Mouse (Mus musculus): ENCODE results near the gene Sergef.
A peak's percentile ranks its signal among the peaks of the same experiment; 100 is the strongest.

Gene Sergef

DNA sequence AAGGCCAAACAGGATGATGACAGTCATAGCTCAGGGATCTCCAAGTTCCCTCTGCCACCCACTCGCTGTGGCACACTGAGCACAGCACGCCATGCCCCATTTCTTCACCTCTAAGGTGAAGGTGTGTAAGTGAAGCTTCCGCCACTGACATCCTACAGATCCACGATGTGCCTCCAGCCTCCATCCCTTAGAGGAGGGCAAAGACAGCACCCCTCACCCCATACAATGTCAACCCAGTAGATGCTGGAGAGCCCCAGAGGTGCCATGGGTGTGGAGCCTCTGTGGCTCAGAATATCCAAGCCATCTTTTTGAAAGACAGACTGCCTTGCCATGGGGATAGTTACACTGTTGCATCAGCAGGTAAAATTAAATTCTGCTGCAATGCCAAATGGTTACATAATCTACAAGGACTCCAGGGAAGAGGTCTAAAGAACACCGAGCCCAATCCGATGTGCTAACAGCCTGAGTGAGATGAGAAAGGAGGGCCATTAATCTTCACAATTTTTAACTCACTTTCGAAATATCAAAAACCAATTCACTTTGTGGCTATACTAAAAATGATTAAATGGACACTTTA is 23.1 kb downstream of the Sergef start:
- no peak for DNase-seq (ENCODE audit: low spot score in 2 of 2)

DNA sequence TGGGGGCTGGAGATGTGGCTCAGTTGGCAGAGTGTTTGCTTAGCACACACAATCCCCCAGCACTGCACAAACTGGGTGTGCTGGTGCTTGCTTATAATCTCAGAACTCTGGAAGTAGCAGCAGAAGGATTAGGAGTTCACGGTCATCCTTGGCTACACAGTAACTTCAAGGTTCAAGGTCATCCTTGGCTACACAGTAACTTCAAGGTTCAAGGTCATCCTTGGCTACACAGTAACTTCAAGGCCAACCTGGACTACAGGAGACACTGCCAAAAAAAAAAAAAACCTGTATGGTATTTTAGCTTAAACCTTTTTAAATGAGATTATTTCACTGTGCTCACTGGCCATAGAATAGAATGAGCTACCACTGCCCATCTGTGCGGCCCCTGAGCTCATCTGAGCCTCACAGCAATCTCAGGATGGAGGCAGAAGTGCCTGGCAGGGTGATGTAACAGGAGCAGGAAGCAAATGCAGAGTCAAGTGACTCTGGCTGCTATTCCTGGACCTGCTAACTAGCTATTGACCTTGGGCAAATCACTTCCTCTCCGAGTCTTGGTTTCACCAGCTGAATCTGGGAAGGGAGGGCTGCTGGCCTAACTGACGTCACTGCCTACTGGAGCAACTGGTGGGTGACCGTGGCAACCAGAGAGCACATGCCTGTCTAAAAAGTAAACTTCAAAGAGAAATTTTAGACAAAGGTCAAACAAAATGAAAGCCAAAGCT is 24.2 kb downstream of the Sergef start:
- DNase-seq (ENCODE audit: low spot score in 2 of 2) = no peak

DNA sequence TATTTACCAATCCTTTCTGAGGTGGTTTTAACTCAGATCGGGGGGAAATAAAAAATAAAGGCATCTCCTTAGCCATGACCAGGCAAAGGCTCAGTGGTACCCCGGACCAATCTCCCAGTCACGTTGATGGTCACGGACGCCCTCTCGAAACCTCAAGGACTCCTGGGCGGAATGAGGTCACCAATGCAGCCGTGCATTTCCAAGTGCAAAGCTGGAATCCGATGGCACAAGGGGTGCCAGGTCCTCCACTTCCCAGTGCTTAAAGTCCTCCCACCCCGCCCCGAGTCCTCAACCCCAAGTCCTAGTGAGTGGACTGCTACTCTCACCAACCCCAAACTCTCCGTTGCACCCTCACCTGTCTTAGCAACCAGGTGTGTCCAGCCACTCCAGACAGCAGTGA is 25.3 kb downstream of the Sergef start:
- DNase-seq (ENCODE audit: low spot score in 2 of 2) = no peak

DNA sequence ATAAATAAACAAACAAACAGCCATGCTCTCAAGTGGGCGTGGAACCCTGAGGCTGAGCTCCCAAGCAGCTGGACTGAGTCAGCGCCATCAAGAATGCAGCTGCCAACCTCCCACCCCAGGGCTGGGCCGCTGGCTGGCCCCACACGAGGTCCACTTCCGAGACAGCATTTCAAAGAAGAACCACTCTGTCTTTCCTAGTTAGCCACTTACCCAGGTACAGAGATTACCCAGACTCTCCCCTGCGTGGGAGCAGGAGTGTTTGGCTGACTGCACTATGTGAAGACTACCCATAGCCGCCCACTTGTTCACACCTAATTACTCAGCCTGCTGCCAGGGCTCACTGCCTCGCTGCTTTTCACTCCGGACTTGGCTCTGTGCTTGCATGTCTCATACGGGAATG is 26.5 kb downstream of the Sergef start:
- DNase-seq (ENCODE audit: low spot score in 2 of 2) = no peak

DNA sequence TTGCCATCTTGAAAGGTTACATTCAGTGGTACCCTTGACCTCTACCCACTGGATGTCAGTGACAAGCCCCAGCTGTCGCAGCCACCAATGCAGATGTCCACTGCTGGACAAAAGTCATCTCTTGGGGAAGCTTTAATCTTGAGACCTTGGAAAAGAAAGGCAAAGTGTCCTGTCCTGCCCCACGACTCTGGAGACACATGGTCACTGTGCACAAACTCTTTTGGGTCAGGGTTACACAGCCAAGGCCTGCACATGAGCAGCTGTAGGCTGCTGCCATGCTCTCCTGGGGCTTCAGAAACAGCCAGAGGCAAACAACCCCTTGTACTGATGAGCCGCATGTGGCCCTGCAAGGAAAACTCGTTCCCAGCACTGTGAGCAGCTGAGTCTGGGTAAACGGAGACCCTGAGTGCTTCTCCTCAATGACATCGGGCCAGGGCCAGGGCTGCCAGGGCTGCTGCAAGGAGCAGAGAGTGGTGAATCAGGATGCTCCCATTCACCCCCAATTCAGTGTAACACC is 27.1 kb downstream of the Sergef start:
- DNase-seq (ENCODE audit: low spot score in 2 of 2) = no peak

DNA sequence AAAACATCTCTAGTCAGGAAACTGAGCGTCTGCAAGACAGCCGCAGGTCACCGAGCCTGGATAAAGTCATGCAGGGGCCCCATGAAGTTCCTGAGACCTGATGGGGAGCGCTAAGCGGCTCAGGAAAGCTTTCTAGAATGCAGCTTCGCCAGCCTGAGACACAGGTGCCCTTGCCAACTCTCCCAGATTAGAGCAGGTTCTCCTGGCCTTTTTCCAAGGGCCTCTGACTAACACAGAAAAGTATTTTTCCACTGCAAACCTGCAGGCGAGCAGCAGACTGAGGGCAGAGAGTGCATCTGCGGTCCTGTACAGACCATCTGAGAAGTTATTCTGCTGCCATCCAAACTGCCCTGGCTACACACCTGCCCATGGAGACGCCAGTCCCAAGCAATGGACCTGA is 27.6 kb downstream of the Sergef start:
- DNase-seq (ENCODE audit: low spot score in 2 of 2) = no peak

- no peak for DNase-seq (ENCODE audit: low spot score in 2 of 2)
Measured at GRCm38 (mm10) chr7:46609317-46609716, 30.3 kb downstream of the Sergef start.

GRCm38 (mm10) chr7:46607428-46608055 is 32.1 kb downstream of the Sergef start:
- peak in 1 of 2 experiments; percentile 63 for DNase-seq (ENCODE audit: low spot score in 2 of 2)

DNA sequence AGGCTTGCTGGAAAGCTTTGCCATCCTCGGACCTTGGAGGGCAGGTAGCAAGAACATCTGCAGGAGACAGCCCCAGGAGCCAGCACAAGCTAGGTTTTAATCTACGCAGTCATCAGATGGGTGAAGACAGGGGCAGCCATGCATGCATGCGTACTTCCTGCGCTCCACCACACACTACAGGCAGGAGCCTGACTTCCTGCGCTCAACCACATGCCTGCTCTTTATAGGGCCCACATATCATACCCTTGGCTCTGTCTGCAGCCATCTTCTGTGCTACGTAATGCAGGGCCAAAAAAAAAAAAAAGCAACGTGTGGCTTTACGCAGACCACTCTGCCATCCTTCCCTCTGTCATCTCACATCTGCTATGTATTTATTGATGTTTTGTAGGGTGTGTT is 32.6 kb downstream of the Sergef start:
- DNase-seq (ENCODE audit: low spot score in 2 of 2) = no peak

- DNase-seq (ENCODE audit: low spot score in 2 of 2) = peak; percentile 57 to 69
Measured at GRCm38 (mm10) chr7:46606391-46607030, 33.1 kb downstream of the Sergef start.

DNA sequence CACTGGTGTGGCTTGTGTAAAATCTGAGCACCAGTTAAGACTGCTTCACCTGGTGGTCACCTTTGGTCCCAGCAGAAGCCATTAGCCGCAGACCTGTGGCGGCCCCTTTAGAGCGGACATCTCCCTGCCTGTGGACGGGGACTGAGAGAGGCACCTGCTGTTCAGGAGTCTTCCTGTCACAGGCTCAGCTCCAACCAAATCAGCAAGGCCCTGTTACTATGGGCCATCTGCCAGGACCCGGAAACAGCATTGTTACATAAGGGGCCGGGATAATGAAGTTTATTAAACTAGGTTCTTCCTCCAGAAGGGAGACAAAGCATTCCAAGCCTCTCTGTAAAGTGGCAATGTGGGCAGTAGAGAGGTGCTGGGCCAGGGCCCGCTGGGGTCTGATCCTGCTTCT is 36.6 kb downstream of the Sergef start:
- no peak for DNase-seq (ENCODE audit: low spot score in 2 of 2)

DNA sequence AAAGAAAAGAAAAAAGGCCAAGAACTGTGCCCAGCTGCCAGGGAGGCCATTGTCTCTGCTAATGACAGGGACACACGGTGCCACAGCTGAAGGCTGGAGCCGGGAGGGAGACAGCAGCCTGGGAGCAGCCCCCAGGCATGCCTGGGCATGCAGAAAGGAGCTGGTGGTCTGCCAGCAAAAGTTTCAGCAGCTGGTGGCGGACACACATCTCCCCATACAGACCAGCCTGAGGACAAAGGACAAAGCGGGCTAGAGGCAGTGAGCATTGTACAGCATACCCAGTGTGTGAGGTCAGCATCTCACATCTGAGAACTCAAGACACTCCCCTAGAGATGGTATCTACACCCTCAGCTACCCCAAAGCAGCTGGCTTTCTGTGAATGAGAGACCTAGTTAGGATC is 37.5 kb downstream of the Sergef start:
- DNase-seq (ENCODE audit: low spot score in 2 of 2) = peak; percentile 48 to 60

- no peak for DNase-seq (ENCODE audit: low spot score in 2 of 2)
Measured at GRCm38 (mm10) chr7:46601097-46601496, 38.5 kb downstream of the Sergef start.

DNA sequence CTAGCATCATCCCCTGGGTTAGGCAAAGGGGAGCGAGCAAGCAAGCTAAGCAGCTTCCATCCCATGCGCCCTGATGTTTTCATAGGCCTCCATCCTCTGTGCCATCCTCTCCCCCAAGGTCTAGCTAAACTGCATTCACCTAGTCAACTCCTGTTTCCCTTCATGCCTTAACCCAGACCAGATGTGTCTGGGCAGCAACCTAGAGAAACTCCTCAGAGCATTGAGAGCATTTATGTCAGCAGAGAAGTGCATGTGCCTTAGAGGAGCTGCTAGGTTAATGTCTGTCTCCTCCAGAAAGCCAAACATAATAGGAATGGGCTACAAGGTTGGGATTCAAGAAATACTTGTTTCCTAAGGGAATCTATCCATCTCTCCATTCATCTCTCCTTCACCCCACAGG is 42.6 kb downstream of the Sergef start:
- no peak for DNase-seq (ENCODE audit: low spot score in 2 of 2)

- no peak for DNase-seq (ENCODE audit: low spot score in 2 of 2)
Measured at GRCm38 (mm10) chr7:46591546-46591945, 48.1 kb downstream of the Sergef start.

DNA sequence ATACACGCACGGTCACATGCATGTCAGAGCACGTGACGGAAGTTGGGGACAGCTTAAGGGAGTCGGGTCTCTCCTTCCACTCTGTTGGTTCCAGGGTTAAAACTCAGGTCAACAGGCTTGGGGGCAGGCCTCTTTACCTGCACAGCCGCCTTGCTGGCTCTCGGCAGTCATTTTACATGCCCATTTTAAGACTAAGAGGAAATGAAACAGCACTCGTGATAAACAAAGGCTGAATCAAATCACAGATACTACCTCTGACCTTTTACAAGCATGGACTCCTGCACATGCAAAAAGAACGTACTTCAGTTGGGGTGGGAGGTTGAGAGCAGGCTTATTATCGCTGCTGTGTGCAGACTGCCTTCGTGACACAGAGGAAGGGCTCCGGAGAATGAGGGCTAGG is 50.4 kb downstream of the Sergef start:
- no peak for DNase-seq (ENCODE audit: low spot score in 2 of 2)

DNA sequence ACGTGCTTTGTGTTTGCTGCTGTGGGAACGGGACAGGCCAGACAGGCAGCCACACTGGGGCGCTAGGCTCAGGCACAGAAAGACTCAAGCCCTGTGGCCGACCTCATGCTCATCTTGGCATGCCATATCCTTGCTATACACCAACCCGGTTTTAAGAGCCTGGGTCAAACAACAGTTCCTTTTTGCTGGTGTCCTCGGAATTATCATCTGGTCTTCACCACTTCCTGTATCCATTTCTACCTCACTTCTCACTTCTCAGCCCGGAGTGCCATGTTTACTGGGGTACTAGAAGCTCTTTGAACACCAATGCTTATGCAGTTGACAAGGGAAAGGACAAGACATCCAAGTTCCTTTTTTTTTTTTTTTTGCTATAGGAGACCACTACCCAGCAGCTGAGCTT is 51.6 kb downstream of the Sergef start:
- no peak for DNase-seq (ENCODE audit: low spot score in 2 of 2)

GRCm38 (mm10) chr7:46587466-46587865 is 52.1 kb downstream of the Sergef start:
- no peak for DNase-seq (ENCODE audit: low spot score in 2 of 2)

DNA sequence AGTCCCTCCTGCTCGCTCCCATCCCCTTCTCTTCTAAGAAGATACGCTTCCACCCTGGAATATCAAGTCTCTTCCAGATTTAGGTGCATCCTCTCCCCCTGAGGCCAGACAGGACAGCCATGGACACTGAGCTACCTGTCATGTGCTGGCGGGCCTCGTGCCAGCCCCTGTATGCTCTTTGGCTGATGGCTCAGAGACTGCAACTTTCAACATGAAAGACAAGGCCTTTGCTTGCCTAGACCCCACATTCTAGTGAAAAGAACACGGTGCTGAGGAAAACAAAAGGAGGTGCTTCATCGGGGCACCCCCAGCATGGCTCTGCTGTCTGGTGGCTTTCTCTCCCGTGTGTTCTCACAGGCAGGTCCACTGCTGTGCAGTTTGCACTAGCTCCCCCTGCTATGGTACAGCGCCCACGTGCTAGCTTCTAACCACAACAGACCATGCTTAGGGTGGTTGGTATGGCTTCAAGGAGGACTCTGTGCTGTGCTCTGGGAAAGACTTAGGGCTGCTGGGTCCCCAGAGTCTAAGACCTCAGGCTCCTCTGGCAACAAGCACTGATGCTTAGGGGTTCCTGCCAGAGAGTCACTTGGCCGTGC is 52.9 kb downstream of the Sergef start:
- DNase-seq (ENCODE audit: low spot score in 2 of 2) = no peak

DNA sequence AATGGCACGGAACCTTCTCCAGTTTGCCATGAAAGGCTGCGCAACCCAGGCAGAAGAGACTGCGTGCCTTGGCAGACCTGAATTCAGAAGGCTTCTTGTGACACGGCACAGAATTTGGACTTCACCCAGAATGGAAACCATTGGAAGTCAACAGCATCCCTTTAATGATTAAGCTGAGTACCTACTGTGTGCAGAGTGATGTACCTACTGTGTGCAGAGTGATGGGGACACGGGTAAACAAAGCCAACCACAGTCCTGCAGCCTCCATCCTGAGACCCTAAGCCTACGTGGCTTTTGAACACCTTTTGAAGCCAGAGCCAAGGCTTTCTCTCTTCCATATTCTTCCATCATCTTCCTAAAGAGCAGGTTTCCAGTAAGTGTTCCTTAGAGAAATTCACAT is 56.9 kb downstream of the Sergef start:
- DNase-seq (ENCODE audit: low spot score in 2 of 2) = no peak

DNA sequence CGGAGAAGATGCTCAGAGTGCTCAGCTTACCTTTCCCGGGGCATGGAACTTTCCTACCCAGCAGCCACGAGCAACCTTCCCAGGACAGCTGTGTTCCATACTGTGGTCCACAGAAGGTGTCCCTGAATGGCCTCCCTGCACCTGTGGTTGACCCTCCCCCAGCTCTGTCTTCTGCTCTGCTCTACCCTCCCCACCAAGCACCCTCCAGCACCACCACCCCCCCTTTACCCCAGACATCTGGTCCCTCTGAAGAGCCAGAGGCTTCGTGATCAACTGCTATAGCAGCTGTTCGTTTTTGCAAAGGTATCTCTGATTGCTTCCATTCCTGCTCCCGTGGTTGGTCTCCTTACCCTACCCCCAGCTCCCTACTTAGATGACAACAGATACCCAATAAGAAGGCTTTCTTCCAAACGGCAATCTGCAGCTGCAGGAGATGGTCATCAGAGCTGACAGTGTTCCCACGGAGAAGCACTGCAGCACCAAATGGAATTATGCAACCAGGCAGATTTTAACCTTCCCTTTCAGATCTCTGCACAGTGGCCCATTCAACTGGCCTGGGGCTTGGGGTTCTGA is 58.2 kb downstream of the Sergef start:
- DNase-seq (ENCODE audit: low spot score in 2 of 2) = peak in 1 of 2 experiments; percentile 18

- DNase-seq (ENCODE audit: low spot score in 2 of 2) = no peak
Measured at GRCm38 (mm10) chr7:46578091-46578490, 61.5 kb downstream of the Sergef start.
